Comparison of ENCODE assay signal across 7 mouse cellular contexts in the genomic region with DNA sequence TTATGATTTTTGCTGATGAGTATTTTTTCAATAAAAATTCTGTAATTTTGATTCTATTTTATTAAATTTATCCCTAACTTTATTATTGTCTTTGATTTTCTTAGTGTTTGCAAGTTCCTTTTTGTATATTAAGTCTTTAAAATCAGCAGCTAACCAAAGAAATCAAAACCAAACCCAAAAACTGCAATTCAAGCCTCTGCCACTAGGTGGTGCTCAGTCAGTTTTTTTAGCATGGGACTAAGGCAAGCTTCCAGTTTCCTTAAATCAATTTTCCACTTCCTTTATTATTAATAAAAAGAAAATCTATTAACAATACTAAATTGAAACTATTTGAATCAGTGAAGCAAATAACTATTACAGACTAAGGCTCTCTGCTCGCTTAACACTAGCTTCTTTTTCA.
DNase-seq lines count a peak whose midpoint lies in the region; ATAC-seq and TF ChIP-seq lines count a peak whose summit lies in the region.

No protein-coding gene starts in this region.

- H3K4me2 ChIP-seq in kidney, embryonic 16.5 days (replicated peaks; ENCODE audit: low read depth, low read length): no peak overlapping the region
- no peak overlapping the region for H3K4me2 ChIP-seq in embryonic facial prominence, embryonic 11.5 days (ENCODE audit: low read depth, low read length)

- H3K4me1 ChIP-seq in kidney, adult 2 months (ENCODE audit: control insufficient read depth, insufficient read depth, low read length): no peaks in the 10 kb centered on the region
- H3K4me1 ChIP-seq in kidney, embryonic 16.5 days (ENCODE audit: insufficient read depth, low read length): no peaks in the 10 kb centered on the region
- H3K4me1 ChIP-seq in embryonic facial prominence, embryonic 11.5 days (ENCODE audit: control insufficient read depth, insufficient read depth, low read length): no peaks in the 10 kb centered on the region

- 68% methylated on average over 1 of the region's 1 CpGs for WGBS in kidney, adult 2 months
- WGBS in kidney, embryonic 16.5 days: 42% methylated on average over 1 of the region's 1 CpGs
- WGBS in embryonic facial prominence, embryonic 11.5 days: 15% methylated on average over 1 of the region's 1 CpGs

- no peaks in the 10 kb centered on the region; the same call in 1 of the 2 replicates for H3K9me3 ChIP-seq in kidney, embryonic 16.5 days (ENCODE audit: low read length)
- H3K9me3 ChIP-seq in embryonic facial prominence, embryonic 11.5 days (replicated peaks; ENCODE audit: control insufficient read depth, low read length): no peaks in the 10 kb centered on the region

- no peak for ATAC-seq in kidney, embryonic 16.5 days (ENCODE audit: low FRiP score, low TSS enrichment)
- ATAC-seq in CD4-positive, CD25-positive, alpha-beta regulatory T cell, adult 4 months: peak; percentile 60
- no peak for ATAC-seq in embryonic facial prominence, embryonic 11.5 days (replicated peaks; ENCODE audit: insufficient number of reproducible peaks, low FRiP score, low TSS enrichment, low read depth)

- no peak overlapping the region for H3K9ac ChIP-seq in kidney, embryonic 16.5 days (replicated peaks; ENCODE audit: low read length)
- no peak overlapping the region for H3K9ac ChIP-seq in embryonic facial prominence, embryonic 11.5 days (replicated peaks; ENCODE audit: low read length)

- no peaks in the 10 kb centered on the region for H3K27me3 ChIP-seq in kidney, adult 2 months (replicated peaks; ENCODE audit: control insufficient read depth, insufficient read depth, low read length)
- H3K27me3 ChIP-seq in kidney, embryonic 16.5 days (ENCODE audit: insufficient read depth, low read length): no peaks in the 10 kb centered on the region
- H3K27me3 ChIP-seq in embryonic facial prominence, embryonic 11.5 days (ENCODE audit: control insufficient read depth, insufficient read depth, low read length): no peaks in the 10 kb centered on the region

- H3K36me3 ChIP-seq in kidney, adult 2 months (ENCODE audit: control insufficient read depth, insufficient read depth, low read length): no peaks in the 10 kb centered on the region
- no peaks in the 10 kb centered on the region for H3K36me3 ChIP-seq in kidney, embryonic 16.5 days (ENCODE audit: insufficient read depth, low read length)
- H3K36me3 ChIP-seq in embryonic facial prominence, embryonic 11.5 days (replicated peaks; ENCODE audit: control insufficient read depth, insufficient read depth, low read depth, low read length): no peaks in the 10 kb centered on the region

- H3K4me3 ChIP-seq in kidney, adult 2 months (ENCODE audit: insufficient read depth, low read depth, low read length): no peak overlapping the region
- no peak overlapping the region for H3K4me3 ChIP-seq in kidney, embryonic 16.5 days (ENCODE audit: low read length)
- no peak overlapping the region for H3K4me3 ChIP-seq in embryonic facial prominence, embryonic 11.5 days (ENCODE audit: low read depth, low read length)

- peak; percentile 60 for DNase-seq in kidney, adult 2 months
- DNase-seq in Muller cell, postnatal 12 days (ENCODE audit: inconsistent ontology term): peak; percentile 47
- peak; percentile 86 for DNase-seq in embryonic facial prominence, embryonic 11.5 days (ENCODE audit: low spot score)
- peak; percentile 61 to 64 for DNase-seq in left cerebral cortex, postnatal 25 days (ENCODE audit: low spot score in 2 of 2)
- DNase-seq in right cerebral cortex, adult 2 months (ENCODE audit: low spot score in 2 of 2): peak; percentile 75 to 78

- H3K27ac ChIP-seq in kidney, adult 2 months (ENCODE audit: insufficient read depth, low read depth, low read length): no peak overlapping the region
- no peak overlapping the region for H3K27ac ChIP-seq in kidney, embryonic 16.5 days (ENCODE audit: low read length)
- no peak overlapping the region for H3K27ac ChIP-seq in embryonic facial prominence, embryonic 11.5 days (replicated peaks; ENCODE audit: low read depth, low read length)

- TF ChIP-seq CTCF in kidney, adult 2 months (conservative IDR thresholded peaks at IDR 0.05; ENCODE audit: insufficient read depth, insufficient read length, low read depth, low read length): no peak

- TF ChIP-seq POLR2A in kidney, adult 2 months (IDR thresholded peaks at IDR 0.05; ENCODE audit: low read depth, low read length): no peak

- intact Hi-C loops in left cerebral cortex, postnatal 25 days (cut with DNase I): loop anchor here (5.0 kb wide), 1 partner anchor 247 kb away; a partner anchor contains a TSS
